Mouse (Mus musculus) heart, embryonic 13.5 days (tissue): ENCODE data around the gene Dnm3. TPM values are rescaled to one million over a fixed set of nuclear protein-coding genes. Genes with fewer than 3 reads are reported as not detected.

Source experiments
- ATAC-seq: fragments of 200-750 bp; cut with Nextera tagmentation; 2 replicates; pipeline ENCODE4 v1.8.0; 2017; ENCODE audit warnings: moderate TSS enrichment; ENCODE audit not compliant: insufficient number of reproducible peaks, low FRiP score, low TSS enrichment; ENCODE audit errors: extremely low read depth
- H3K27ac ChIP-seq: fragments of 300-500 bp; sonication (generic); replicated peaks from 2 replicates; pipeline ENCODE4 v1.5.1; 2015; ENCODE audit warnings: moderate library complexity, mild to moderate bottlenecking, inconsistent platforms
- H3K27me3 ChIP-seq: fragments of 300-500 bp; sonication (generic); replicated peaks from 2 replicates; pipeline ENCODE4 v1.6.1; 2015; ENCODE audit warnings: mild to moderate bottlenecking, inconsistent platforms
- H3K36me3 ChIP-seq: fragments of 300-500 bp; sonication (generic); 2 replicates; pipeline ENCODE4 v1.6.1; 2015; ENCODE audit warnings: mild to moderate bottlenecking, inconsistent platforms
- H3K4me1 ChIP-seq: fragments of 300-500 bp; sonication (generic); 2 replicates; pipeline ENCODE4 v1.6.1; 2015; ENCODE audit warnings: inconsistent platforms
- H3K4me2 ChIP-seq: fragments of 300-500 bp; sonication (generic); 2 replicates; pipeline ENCODE4 v1.6.1; 2015; ENCODE audit warnings: inconsistent platforms, mild to moderate bottlenecking, moderate library complexity
- H3K4me3 ChIP-seq: fragments of 300-500 bp; sonication (generic); 2 replicates; pipeline ENCODE4 v1.5.1; 2015; ENCODE audit warnings: moderate library complexity, mild to moderate bottlenecking, inconsistent platforms
- H3K9ac ChIP-seq: fragments of 300-500 bp; sonication (generic); 2 replicates; pipeline ENCODE4 v1.6.1; 2015; ENCODE audit warnings: inconsistent platforms, mild to moderate bottlenecking, moderate library complexity
- H3K9me3 ChIP-seq: fragments of 300-500 bp; sonication (generic); 2 replicates; pipeline ENCODE4 v1.6.1; 2016; ENCODE audit warnings: inconsistent platforms
- WGBS: fragments of 180-500 bp; shearing (Covaris S2); methylation state at CpG from one replicate; pipeline ENCODE4 v1.1.7; 2015; ENCODE audit warnings: mixed read lengths; 5-methylcytosine and 5-hydroxymethylcytosine counted together
- polyA plus RNA-seq: library from polyadenylated mRNA; unstranded; fragments of >200 nt; fragmentation: Nextera tagmentation; extraction: Ambion mirVana; gene quantifications from 2 replicates; pipeline ENCODE4 v1.2.1, GENCODE M21; 2015

The Dnm3 gene
- polyA plus RNA-seq, 1 experiment from 2014 or later: 1.3 TPM

- Histone ChIP-seq H3K9me3 (no peaks in the 10 kb centered on the region), H3K4me2 (peak overlapping the region; percentile 38; the same call in 1 of the 2 replicates), H3K27ac (no peak overlapping the region), H3K4me3 (0 out of 2 replicates have a peak overlapping the region, but pooled peaks have one; percentile 3), H3K4me1 (peaks cover 10% of the 10 kb centered on the region), H3K36me3 (no peaks in the 10 kb centered on the region), H3K9ac (peak overlapping the region; percentile 50; the same call in 1 of the 2 replicates), H3K27me3 (no peaks in the 10 kb centered on the region)
- ATAC-seq: no peak
- WGBS: 40% methylated on average over 16 of the region's 16 CpGs
These were observed 501.3 kb downstream of the Dnm3 start for GRCm38 (mm10) chr1:161976255-161977182.

- Histone ChIP-seq H3K9ac (0 out of 2 replicates have a peak overlapping the region, but pooled peaks have one; percentile 2), H3K4me1 (peaks cover 23% of the 10 kb centered on the region), H3K27me3 (no peaks in the 10 kb centered on the region), H3K4me3 (no peak overlapping the region), H3K27ac (no peak overlapping the region), H3K9me3 (no peaks in the 10 kb centered on the region), H3K36me3 (peaks cover 10% of the 10 kb centered on the region), H3K4me2 (no peak overlapping the region)
- no peak for ATAC-seq
- WGBS: 86% methylated on average over 8 of the region's 8 CpGs
These were observed 505.6 kb downstream of the Dnm3 start for GRCm38 (mm10) chr1:161972233-161972632.

GRCm38 (mm10) chr1:161970874-161971273 lies 507.0 kb downstream of the Dnm3 start:
- Histone ChIP-seq H3K27ac (no peak overlapping the region), H3K9ac (no peak overlapping the region), H3K9me3 (no peaks in the 10 kb centered on the region), H3K4me1 (peaks cover 15% of the 10 kb centered on the region), H3K4me3 (no peak overlapping the region), H3K36me3 (peaks cover 10% of the 10 kb centered on the region), H3K27me3 (no peaks in the 10 kb centered on the region), H3K4me2 (0 out of 2 replicates have a peak overlapping the region, but pooled peaks have one; percentile 73)
- WGBS: 94% methylated on average over 9 of the region's 9 CpGs
- ATAC-seq: no peak

- H3K9ac ChIP-seq: peak within 1 kb of the TSS; percentile 86
- H3K4me3 ChIP-seq: peak within 1 kb of the TSS; percentile 63
- peaks cover 11% of the 10 kb centered on the region; the same call in 1 of the 2 replicates for H3K27me3 ChIP-seq
- H3K36me3 ChIP-seq: peaks cover 10% of the 10 kb centered on the region
- H3K9me3 ChIP-seq: no peaks in the 10 kb centered on the region
- peak; percentile 83 for ATAC-seq
- H3K4me1 ChIP-seq: peaks cover 13% of the 10 kb centered on the region
- H3K4me2 ChIP-seq: peak within 1 kb of the TSS; percentile 73
- H3K27ac ChIP-seq: peak within 1 kb of the TSS; percentile 80
- 3% methylated on average over 38 of the region's 38 CpGs for whole genome bisulfite sequencing
These were observed 509.0 kb downstream of the Dnm3 start, which contains the start of gene Pigc for GRCm38 (mm10) chr1:161968589-161969407. Pigc (plus strand) TSS chr1:161969186.

DNA sequence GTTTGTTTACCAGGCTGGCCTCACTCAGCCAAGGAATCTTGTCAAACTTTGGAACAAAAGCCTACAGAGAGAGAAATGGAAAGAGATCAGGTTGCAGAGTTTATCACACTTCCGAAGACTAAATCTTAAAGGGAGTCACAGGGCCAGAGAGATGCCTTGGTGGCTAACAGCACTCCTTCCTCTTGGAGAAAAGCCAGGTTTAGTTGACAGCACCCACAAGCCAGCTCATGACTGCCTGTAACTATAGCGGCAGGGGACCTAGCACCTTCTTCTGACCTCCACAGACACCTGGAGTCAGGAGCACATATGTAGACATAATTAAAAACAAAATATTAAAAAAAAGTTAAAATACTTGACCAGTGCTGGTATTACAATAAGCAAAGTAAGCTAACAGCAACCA lies 509.9 kb downstream of the Dnm3 start:
- 52% methylated on average over 2 of the region's 2 CpGs for WGBS
- peaks cover 10% of the 10 kb centered on the region for H3K36me3 ChIP-seq
- ATAC-seq: no peak

GRCm38 (mm10) chr1:161962465-161963377 lies 515.1 kb downstream of the Dnm3 start:
- ATAC-seq: no peak
- H3K4me3 ChIP-seq: no peak overlapping the region
- peaks cover 11% of the 10 kb centered on the region; the same call in 1 of the 2 replicates for H3K27me3 ChIP-seq

More for the DNA sequence above, 509.9 kb downstream of the Dnm3 start:
- no peak overlapping the region for H3K9ac ChIP-seq
- no peak overlapping the region for H3K27ac ChIP-seq
- H3K27me3 ChIP-seq: peaks cover 11% of the 10 kb centered on the region; the same call in 1 of the 2 replicates
- H3K4me1 ChIP-seq: peaks cover 13% of the 10 kb centered on the region
- H3K9me3 ChIP-seq: no peaks in the 10 kb centered on the region
- H3K4me3 ChIP-seq: no peak overlapping the region
- no peak overlapping the region for H3K4me2 ChIP-seq

DNA sequence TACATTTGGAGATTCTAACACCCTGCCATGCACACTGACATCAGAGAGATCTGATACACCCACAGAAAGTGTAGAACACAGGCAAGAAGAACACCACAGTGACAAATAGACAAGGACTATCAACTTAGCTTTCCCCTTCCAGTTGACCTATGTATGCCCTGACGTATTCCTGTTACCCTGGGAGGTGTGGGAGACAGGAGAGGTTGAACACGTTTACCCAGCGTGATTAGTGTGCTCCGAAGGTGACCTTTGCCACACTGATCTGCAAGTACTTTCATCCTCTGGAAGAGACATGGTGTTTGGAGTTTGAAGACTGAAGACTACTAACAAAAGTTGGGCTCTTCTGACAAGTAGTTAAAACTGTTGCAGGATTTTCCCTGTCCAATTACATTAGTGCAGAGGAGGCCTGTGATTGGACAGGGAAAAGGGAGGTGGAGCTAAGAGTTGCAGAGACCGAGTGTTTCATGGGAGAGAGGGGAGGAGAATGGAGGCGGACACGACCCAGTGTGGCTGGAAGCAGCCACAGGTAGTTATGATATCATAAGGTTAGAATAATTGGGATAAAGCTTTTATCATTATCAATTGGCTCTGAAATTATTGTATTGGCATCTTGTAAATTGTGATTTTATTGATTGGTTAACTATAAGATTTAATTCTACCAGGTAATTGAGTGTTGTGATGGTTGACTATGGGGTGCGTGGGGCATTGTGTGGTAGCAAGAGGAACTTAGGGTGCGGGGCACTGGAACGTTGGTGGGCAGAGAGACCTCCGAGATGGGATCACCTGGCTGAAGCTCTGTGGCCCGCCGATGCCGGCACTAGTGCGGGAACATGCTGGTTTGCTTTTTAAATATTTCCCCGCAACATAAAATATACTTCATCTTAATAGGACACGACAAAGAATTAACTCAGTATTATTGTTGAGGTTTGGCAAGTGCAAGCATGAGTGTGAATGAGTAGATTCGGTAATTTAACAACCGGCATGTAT lies 519.6 kb downstream of the Dnm3 start:
- H3K4me2 ChIP-seq: no peak overlapping the region
- H3K27ac ChIP-seq: no peak overlapping the region
- no peak for ATAC-seq
- H3K4me3 ChIP-seq: no peak overlapping the region
- peaks cover 5% of the 10 kb centered on the region for H3K4me1 ChIP-seq
- 73% methylated on average over 19 of the region's 19 CpGs for WGBS
- H3K27me3 ChIP-seq: no peaks in the 10 kb centered on the region
- H3K36me3 ChIP-seq: no peaks in the 10 kb centered on the region
- no peaks in the 10 kb centered on the region for H3K9me3 ChIP-seq
- no peak overlapping the region for H3K9ac ChIP-seq

More at GRCm38 (mm10) chr1:161962465-161963377, 515.1 kb downstream of the Dnm3 start:
- Histone ChIP-seq H3K4me2 (no peak overlapping the region), H3K36me3 (no peaks in the 10 kb centered on the region), H3K27ac (no peak overlapping the region), H3K4me1 (peaks cover 5% of the 10 kb centered on the region), H3K9me3 (no peaks in the 10 kb centered on the region), H3K9ac (no peak overlapping the region; the same call in 1 of the 2 replicates)
- WGBS: 46% methylated on average over 3 of the region's 3 CpGs

- Histone ChIP-seq H3K9me3 (no peaks in the 10 kb centered on the region), H3K27me3 (no peaks in the 10 kb centered on the region), H3K27ac (no peak overlapping the region), H3K9ac (no peak overlapping the region), H3K4me3 (no peak overlapping the region), H3K4me1 (no peaks in the 10 kb centered on the region), H3K36me3 (no peaks in the 10 kb centered on the region), H3K4me2 (no peak overlapping the region)
- 50% methylated on average over 5 of the region's 5 CpGs for WGBS
- ATAC-seq: no peak
These were observed 522.0 kb downstream of the Dnm3 start for GRCm38 (mm10) chr1:161955846-161956245.

DNA sequence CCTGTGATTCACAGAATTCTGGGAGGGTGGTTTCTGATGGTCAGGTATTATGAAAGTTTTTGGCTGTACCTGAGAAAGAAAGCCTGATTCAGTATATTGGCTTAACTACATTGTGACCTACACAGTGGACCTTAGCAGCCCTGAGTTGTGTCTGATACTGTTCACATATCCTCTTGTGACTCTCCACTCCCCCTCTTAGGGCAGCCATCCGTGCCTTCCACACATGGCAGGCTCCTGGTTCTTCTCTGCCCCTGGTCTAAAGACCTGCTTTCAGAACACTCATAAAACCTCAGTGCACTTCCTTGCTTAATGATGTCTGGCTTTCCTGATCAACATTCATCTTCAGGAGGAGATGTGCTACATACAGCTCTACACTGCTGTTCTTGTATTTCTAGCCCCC lies 525.2 kb downstream of the Dnm3 start:
- Histone ChIP-seq H3K4me2 (no peak overlapping the region), H3K9me3 (no peaks in the 10 kb centered on the region), H3K27me3 (no peaks in the 10 kb centered on the region), H3K4me1 (no peaks in the 10 kb centered on the region), H3K4me3 (no peak overlapping the region), H3K36me3 (no peaks in the 10 kb centered on the region), H3K9ac (no peak overlapping the region), H3K27ac (no peak overlapping the region)
- no peak for ATAC-seq
- 37% methylated on average over 1 of the region's 1 CpGs for WGBS
